Mouse (Mus musculus): ENCODE data around the gene Map2. TPM values are rescaled to one million over a fixed set of nuclear protein-coding genes. Genes with fewer than 3 reads are reported as not detected.

Gene Map2
- polyA plus RNA-seq, 1 experiment from 2014 or later: 228 TPM

DNA sequence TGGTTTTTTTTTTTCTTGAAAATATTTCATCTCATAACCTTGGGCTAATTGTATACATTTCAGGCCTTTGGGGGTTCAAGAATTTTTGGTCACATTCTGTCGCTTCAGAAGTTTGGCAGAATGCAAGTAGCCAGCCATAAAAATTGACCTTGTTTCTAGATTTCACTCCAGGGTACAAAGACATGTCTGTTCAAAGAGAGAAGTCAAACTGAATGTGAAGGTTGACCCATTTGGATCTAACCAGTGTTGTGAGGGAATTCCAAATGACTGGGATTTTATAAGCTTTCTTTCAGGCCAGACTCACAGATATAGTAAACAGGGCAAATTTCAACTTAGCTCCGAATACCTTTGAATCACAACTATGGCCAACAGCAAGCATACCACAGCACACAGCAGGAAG is 196.3 kb downstream of the Map2 start:
- 79% methylated on average over 2 of the region's 2 CpGs for WGBS
- H3K4me3 ChIP-seq (ENCODE audit: low read depth, low read length): no peak overlapping the region
- H3K4me1 ChIP-seq (replicated peaks; ENCODE audit: control insufficient read depth, insufficient read depth, low read length): no peaks in the 10 kb centered on the region
- no peak overlapping the region for H3K9ac ChIP-seq (ENCODE audit: low read depth, low read length)
- H3K4me2 ChIP-seq (replicated peaks; ENCODE audit: low read depth, low read length): no peak overlapping the region
- no peaks in the 10 kb centered on the region for H3K36me3 ChIP-seq (ENCODE audit: control insufficient read depth, insufficient read depth, low read length)
- H3K27me3 ChIP-seq (ENCODE audit: control insufficient read depth, insufficient read depth, low read length): no peaks in the 10 kb centered on the region
- no peaks in the 10 kb centered on the region for H3K9me3 ChIP-seq (ENCODE audit: control insufficient read depth, low read length)
- DNase-seq (ENCODE audit: low spot score): no peak
- ATAC-seq (ENCODE audit: low FRiP score): no peak
- no peak overlapping the region for H3K27ac ChIP-seq (ENCODE audit: low read depth, low read length)

DNA sequence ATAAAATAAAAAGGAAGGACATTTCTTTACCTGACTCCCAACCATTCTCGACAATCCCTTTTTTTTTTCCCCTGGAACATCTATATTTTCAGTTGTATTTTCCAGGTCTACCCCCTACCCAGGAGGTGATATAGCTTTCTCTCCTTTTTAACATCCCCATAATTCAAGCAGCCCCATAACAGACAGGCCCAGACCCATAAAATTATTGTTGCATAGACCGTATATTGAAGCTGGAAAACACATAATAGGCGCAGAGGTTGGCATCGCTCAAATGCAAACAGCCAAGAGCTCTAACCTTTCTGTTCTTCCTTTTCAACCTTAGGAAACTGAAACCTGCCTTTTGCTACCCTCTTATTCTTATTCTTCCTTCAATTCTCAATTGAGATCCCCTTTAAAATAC is 211.2 kb downstream of the Map2 start:
- no peak overlapping the region for H3K9ac ChIP-seq (ENCODE audit: low read depth, low read length)

DNA sequence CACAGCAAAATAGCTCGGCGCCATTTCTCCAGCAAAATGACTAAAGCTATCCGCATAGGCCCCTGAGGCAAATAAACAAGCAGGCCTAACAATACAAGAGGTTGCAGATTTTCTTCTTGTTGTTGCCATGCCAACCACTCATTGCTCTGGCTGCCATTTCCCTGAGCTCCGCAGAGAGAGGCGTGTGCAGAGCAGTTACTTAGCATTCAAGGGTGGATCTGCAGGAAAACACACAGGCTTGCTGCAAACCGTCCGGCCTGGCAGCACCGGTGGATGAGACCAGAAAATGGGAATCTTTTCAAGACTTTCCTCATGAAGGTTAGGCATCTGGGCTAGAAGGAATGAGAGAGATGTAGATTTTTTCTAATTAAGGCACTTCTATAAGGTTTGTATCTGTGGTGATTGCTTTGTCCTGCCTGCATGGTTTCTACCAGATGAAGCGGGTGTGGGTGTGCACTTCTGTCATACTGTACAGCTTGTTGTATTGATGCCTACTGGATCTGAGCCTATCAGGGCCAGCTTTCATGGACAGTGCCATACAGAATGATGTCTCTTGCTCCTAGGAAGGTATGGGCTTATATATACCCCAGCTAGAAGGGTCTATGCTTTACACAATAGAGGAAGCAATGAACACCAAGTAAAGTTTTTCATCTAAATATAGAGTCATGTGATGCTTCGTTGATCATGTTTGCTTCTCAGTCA is 211.8 kb downstream of the Map2 start:
- peak overlapping the region; percentile 45 for H3K4me2 ChIP-seq (replicated peaks; ENCODE audit: low read depth, low read length)
- no peaks in the 10 kb centered on the region for H3K9me3 ChIP-seq (ENCODE audit: control insufficient read depth, low read length)
- H3K27ac ChIP-seq (ENCODE audit: low read depth, low read length): peak overlapping the region; percentile 84
- peak overlapping the region; percentile 25 for H3K4me3 ChIP-seq (ENCODE audit: low read depth, low read length)
- H3K4me1 ChIP-seq (replicated peaks; ENCODE audit: control insufficient read depth, insufficient read depth, low read length): no peaks in the 10 kb centered on the region
- WGBS: 32% methylated on average over 10 of the region's 10 CpGs
- peak overlapping the region; percentile 42 for H3K9ac ChIP-seq (ENCODE audit: low read depth, low read length)
- no peaks in the 10 kb centered on the region for H3K27me3 ChIP-seq (ENCODE audit: control insufficient read depth, insufficient read depth, low read length)
- peak; percentile 94 for ATAC-seq (ENCODE audit: low FRiP score)
- DNase-seq (ENCODE audit: low spot score): peak; percentile 80
- H3K36me3 ChIP-seq (ENCODE audit: control insufficient read depth, insufficient read depth, low read length): no peaks in the 10 kb centered on the region

More for the DNA sequence above, 211.2 kb downstream of the Map2 start:
- Histone ChIP-seq H3K4me2 (replicated peaks; ENCODE audit: low read depth, low read length) (no peak overlapping the region), H3K4me1 (replicated peaks; ENCODE audit: control insufficient read depth, insufficient read depth, low read length) (no peaks in the 10 kb centered on the region), H3K36me3 (ENCODE audit: control insufficient read depth, insufficient read depth, low read length) (no peaks in the 10 kb centered on the region), H3K27me3 (ENCODE audit: control insufficient read depth, insufficient read depth, low read length) (no peaks in the 10 kb centered on the region), H3K4me3 (ENCODE audit: low read depth, low read length) (no peak overlapping the region), H3K9me3 (ENCODE audit: control insufficient read depth, low read length) (no peaks in the 10 kb centered on the region), H3K27ac (ENCODE audit: low read depth, low read length) (peak overlapping the region; percentile 84)
- 82% methylated on average over 4 of the region's 4 CpGs for WGBS
- ATAC-seq (ENCODE audit: low FRiP score) (peak; percentile 13; the same call in 1 of the 2 replicates), DNase-seq (ENCODE audit: low spot score) (no peak)

DNA sequence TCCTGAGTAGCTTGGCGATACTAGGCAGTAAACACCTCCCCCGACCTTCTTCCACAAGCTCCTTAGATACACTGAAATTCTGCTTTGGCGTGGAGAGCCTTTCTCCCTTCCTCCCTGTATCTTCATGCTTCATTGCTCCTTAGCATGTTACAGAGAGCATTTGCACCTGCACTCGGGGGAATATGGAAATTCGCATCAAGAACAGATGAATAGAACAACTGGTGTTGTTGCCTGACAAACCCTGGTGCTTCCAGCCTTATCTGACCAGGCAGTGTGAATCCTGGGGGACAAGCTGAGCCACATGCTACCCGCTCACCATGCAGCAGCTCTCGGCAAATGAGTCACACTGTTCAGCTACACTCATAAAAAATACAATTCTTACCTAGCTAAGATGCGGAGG is 213.5 kb downstream of the Map2 start:
- no peak overlapping the region for H3K9ac ChIP-seq (ENCODE audit: low read depth, low read length)
- H3K9me3 ChIP-seq (ENCODE audit: control insufficient read depth, low read length): no peaks in the 10 kb centered on the region
- peak overlapping the region; percentile 20; the same call in 1 of the 2 replicates for H3K4me2 ChIP-seq (replicated peaks; ENCODE audit: low read depth, low read length)
- ATAC-seq (ENCODE audit: low FRiP score) (peak; percentile 59), DNase-seq (ENCODE audit: low spot score) (peak; percentile 61)
- peak overlapping the region; percentile 67 for H3K27ac ChIP-seq (ENCODE audit: low read depth, low read length)
- H3K4me3 ChIP-seq (ENCODE audit: low read depth, low read length): peak overlapping the region; percentile 12; the same call in 1 of the 2 replicates
- no peaks in the 10 kb centered on the region for H3K36me3 ChIP-seq (ENCODE audit: control insufficient read depth, insufficient read depth, low read length)
- 33% methylated on average over 7 of the region's 8 CpGs for WGBS
- H3K4me1 ChIP-seq (replicated peaks; ENCODE audit: control insufficient read depth, insufficient read depth, low read length): no peaks in the 10 kb centered on the region
- no peaks in the 10 kb centered on the region for H3K27me3 ChIP-seq (ENCODE audit: control insufficient read depth, insufficient read depth, low read length)

DNA sequence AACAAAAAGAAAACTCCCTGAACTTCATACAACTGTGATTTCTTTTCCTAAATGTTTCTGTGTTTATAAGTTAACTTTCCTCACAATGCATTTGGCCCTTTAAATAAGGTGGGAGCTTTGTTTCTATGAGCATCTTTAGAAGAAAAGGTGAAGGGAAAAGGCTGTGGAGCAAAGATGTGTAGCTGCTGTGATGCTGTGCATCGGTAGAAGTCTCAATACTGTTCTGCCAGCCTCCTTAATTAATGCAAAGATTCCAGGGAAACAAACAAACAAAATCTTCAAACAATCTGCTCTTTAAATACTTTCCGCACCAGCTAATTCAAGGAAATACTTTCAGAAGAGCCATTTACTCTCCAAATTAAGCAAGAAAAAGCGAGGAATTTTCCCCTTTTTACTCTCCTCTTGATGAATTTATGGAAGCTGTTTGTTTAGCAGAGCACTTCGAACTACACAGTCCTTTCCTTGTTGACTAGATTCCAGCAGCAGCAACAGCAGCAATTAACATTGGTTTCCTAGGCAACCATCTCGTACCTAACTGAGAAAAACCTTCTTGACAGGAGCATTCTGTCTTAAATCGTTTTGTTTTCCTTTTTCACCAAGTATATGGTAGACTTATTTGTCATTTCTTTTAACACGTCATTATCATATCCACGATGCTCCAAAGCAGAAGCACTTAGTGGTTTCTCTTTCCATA is 220.0 kb downstream of the Map2 start:
- Histone ChIP-seq H3K4me2 (replicated peaks; ENCODE audit: low read depth, low read length) (no peak overlapping the region), H3K4me1 (replicated peaks; ENCODE audit: control insufficient read depth, insufficient read depth, low read length) (no peaks in the 10 kb centered on the region), H3K36me3 (ENCODE audit: control insufficient read depth, insufficient read depth, low read length) (no peaks in the 10 kb centered on the region), H3K9me3 (ENCODE audit: control insufficient read depth, low read length) (no peaks in the 10 kb centered on the region), H3K27me3 (ENCODE audit: control insufficient read depth, insufficient read depth, low read length) (no peaks in the 10 kb centered on the region), H3K27ac (ENCODE audit: low read depth, low read length) (no peak overlapping the region), H3K9ac (ENCODE audit: low read depth, low read length) (no peak overlapping the region), H3K4me3 (ENCODE audit: low read depth, low read length) (no peak overlapping the region)
- ATAC-seq (ENCODE audit: low FRiP score): no peak
- WGBS: 56% methylated on average over 8 of the region's 8 CpGs
- DNase-seq (ENCODE audit: low spot score): no peak

- 64% methylated on average over 2 of the region's 2 CpGs for WGBS
- no peaks in the 10 kb centered on the region for H3K4me1 ChIP-seq (replicated peaks; ENCODE audit: control insufficient read depth, insufficient read depth, low read length)
- ATAC-seq (ENCODE audit: low FRiP score) (no peak), DNase-seq (ENCODE audit: low spot score) (no peak)
- H3K9ac ChIP-seq (ENCODE audit: low read depth, low read length): no peak overlapping the region
- H3K9me3 ChIP-seq (ENCODE audit: control insufficient read depth, low read length): no peaks in the 10 kb centered on the region
- H3K4me3 ChIP-seq (ENCODE audit: low read depth, low read length): no peak overlapping the region
- H3K36me3 ChIP-seq (ENCODE audit: control insufficient read depth, insufficient read depth, low read length): no peaks in the 10 kb centered on the region
- no peak overlapping the region for H3K27ac ChIP-seq (ENCODE audit: low read depth, low read length)
- H3K27me3 ChIP-seq (ENCODE audit: control insufficient read depth, insufficient read depth, low read length): no peaks in the 10 kb centered on the region
- no peak overlapping the region for H3K4me2 ChIP-seq (replicated peaks; ENCODE audit: low read depth, low read length)
These were observed 220.8 kb downstream of the Map2 start for GRCm38 (mm10) chr1:66395826-66396225.

- Histone ChIP-seq H3K4me1 (replicated peaks; ENCODE audit: control insufficient read depth, insufficient read depth, low read length) (no peaks in the 10 kb centered on the region), H3K36me3 (ENCODE audit: control insufficient read depth, insufficient read depth, low read length) (no peaks in the 10 kb centered on the region), H3K4me2 (replicated peaks; ENCODE audit: low read depth, low read length) (no peak overlapping the region), H3K27ac (ENCODE audit: low read depth, low read length) (no peak overlapping the region), H3K4me3 (ENCODE audit: low read depth, low read length) (no peak overlapping the region), H3K27me3 (ENCODE audit: control insufficient read depth, insufficient read depth, low read length) (no peaks in the 10 kb centered on the region), H3K9ac (ENCODE audit: low read depth, low read length) (no peak overlapping the region), H3K9me3 (ENCODE audit: control insufficient read depth, low read length) (no peaks in the 10 kb centered on the region)
- no peak for DNase-seq (ENCODE audit: low spot score)
- WGBS: 33% methylated on average over 9 of the region's 9 CpGs
- peak; percentile 59 for ATAC-seq (ENCODE audit: low FRiP score)
These were observed 226.8 kb downstream of the Map2 start for GRCm38 (mm10) chr1:66401902-66402301.

GRCm38 (mm10) chr1:66407270-66407967 is 232.3 kb downstream of the Map2 start:
- Histone ChIP-seq H3K27me3 (ENCODE audit: control insufficient read depth, insufficient read depth, low read length) (no peaks in the 10 kb centered on the region), H3K9ac (ENCODE audit: low read depth, low read length) (no peak overlapping the region), H3K27ac (ENCODE audit: low read depth, low read length) (no peak overlapping the region), H3K36me3 (ENCODE audit: control insufficient read depth, insufficient read depth, low read length) (no peaks in the 10 kb centered on the region), H3K4me1 (replicated peaks; ENCODE audit: control insufficient read depth, insufficient read depth, low read length) (no peaks in the 10 kb centered on the region), H3K4me3 (ENCODE audit: low read depth, low read length) (no peak overlapping the region), H3K4me2 (replicated peaks; ENCODE audit: low read depth, low read length) (no peak overlapping the region), H3K9me3 (ENCODE audit: control insufficient read depth, low read length) (no peaks in the 10 kb centered on the region)
- ATAC-seq (ENCODE audit: low FRiP score) (peak; percentile 79), DNase-seq (ENCODE audit: low spot score) (peak; percentile 25)
- WGBS: 51% methylated on average over 13 of the region's 13 CpGs
